10 mouse cellular contexts compared by ENCODE assay signal in the genomic region with DNA sequence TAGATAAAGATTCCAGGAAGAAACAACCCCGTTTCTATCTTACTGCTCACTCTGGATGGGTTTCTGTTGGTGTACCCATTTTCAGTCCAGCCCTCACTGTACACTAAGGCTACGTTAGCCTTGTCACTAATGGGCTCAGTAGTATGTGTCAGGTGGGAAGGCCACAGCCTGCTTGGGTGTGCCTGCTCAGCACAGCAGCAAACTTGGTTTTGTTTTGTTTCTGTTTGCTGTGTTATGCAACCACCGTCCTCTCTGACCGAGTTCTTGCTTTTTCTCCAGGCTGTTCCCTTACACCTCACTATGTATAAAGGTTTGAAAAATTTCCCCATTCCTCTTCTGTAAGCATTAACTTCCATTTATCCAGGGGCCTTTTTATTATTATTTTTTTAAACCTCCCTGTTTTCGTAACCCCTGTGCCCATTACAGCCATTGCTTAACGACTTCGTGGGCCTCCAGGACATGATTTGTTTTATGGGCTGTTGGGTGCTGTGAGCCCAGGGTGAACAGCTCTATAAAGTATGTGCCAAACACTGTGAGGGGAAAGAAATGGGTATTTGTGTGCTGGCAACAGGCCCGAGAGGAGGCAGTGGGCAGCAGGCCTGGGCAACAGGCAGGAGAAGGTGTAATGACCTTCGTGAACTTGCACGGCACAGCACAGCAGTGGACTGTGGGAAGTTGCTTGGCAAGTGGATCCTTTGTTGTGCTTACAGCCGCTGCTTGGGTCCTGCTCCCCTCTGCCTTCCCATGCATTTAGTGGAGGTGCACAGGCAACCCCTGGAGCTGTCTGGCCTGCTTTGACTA.
DNase-seq lines count a peak whose midpoint lies in the region; ATAC-seq lines count a peak whose summit lies in the region.
"Had no signal": no experiment of that assay in that cellular context is flagged by ENCODE, and none has a peak within 500 bp of the region (broad histone marks: within the 10 kb centered on the region; RNA-seq: fewer than 3 reads in every experiment).

No protein-coding gene starts in this region.

- peak overlapping the region; percentile 89 for H3K27ac ChIP-seq in brown adipose tissue, adult 24 weeks (replicated peaks; ENCODE audit: low read depth, low read length)
- H3K27ac ChIP-seq in kidney, embryonic 14.5 days (ENCODE audit: low read depth, low read length) = no peak overlapping the region
- H3K27ac ChIP-seq: midbrain, embryonic 15.5 days had no signal

- H3K27me3 ChIP-seq in kidney, embryonic 14.5 days (ENCODE audit: control insufficient read depth, insufficient read depth, low read length) = no peaks in the 10 kb centered on the region
- H3K27me3 ChIP-seq: midbrain, embryonic 15.5 days had no signal

- no peaks in the 10 kb centered on the region for H3K36me3 ChIP-seq in kidney, embryonic 14.5 days (ENCODE audit: control insufficient read depth, insufficient read depth, low read length)
- H3K36me3 ChIP-seq: midbrain, embryonic 15.5 days had no signal

- H3K4me3 ChIP-seq in brown adipose tissue, adult 24 weeks (ENCODE audit: insufficient read depth, low read depth, low read length) = no peak overlapping the region
- no peak overlapping the region for H3K4me3 ChIP-seq in kidney, embryonic 14.5 days (ENCODE audit: low read length)
- H3K4me3 ChIP-seq: midbrain, embryonic 15.5 days had no signal

- no peak overlapping the region for H3K9ac ChIP-seq in kidney, embryonic 14.5 days (ENCODE audit: low read depth, low read length)
- H3K9ac ChIP-seq: midbrain, embryonic 15.5 days had no signal

- peaks cover 8% of the 10 kb centered on the region for H3K4me1 ChIP-seq in brown adipose tissue, adult 24 weeks (ENCODE audit: control insufficient read depth, insufficient read depth, insufficient read length, low read length)
- H3K4me1 ChIP-seq in kidney, embryonic 14.5 days (ENCODE audit: control insufficient read depth, insufficient read depth, low read length) = peaks cover 8% of the 10 kb centered on the region; the same call in 1 of the 2 replicates
- H3K4me1 ChIP-seq: midbrain, embryonic 15.5 days had no signal

- 45% methylated on average over 11 of the region's 11 CpGs for WGBS in kidney, embryonic 14.5 days

- ATAC-seq in kidney, embryonic 14.5 days (ENCODE audit: low FRiP score, low TSS enrichment) = peak; percentile 20; the same call in 1 of the 2 replicates
- ATAC-seq: midbrain, embryonic 15.5 days had no signal

- H3K4me2 ChIP-seq in kidney, embryonic 14.5 days (replicated peaks; ENCODE audit: low read depth, low read length) = no peak overlapping the region
- H3K4me2 ChIP-seq: midbrain, embryonic 15.5 days had no signal

- no peaks in the 10 kb centered on the region for H3K9me3 ChIP-seq in kidney, embryonic 14.5 days (ENCODE audit: control insufficient read depth, low read length)
- H3K9me3 ChIP-seq: midbrain, embryonic 15.5 days had no signal

- DNase-seq in left cerebral cortex, postnatal 4 days = peak; percentile 50
- DNase-seq in left cerebral cortex, adult 8-10 months (ENCODE audit: low spot score in 2 of 2) = no peak
- DNase-seq in lung, postnatal 10 days = peak; percentile 5
- no peak for DNase-seq in T-cell, adult 2 months (ENCODE audit: low spot score)
- DNase-seq in layer of hippocampus, adult 11-12 months (ENCODE audit: low spot score) = no peak
- DNase-seq: cerebellum, adult 8-10 months; layer of hippocampus, adult 9-11 months had no signal

- intact Hi-C loops in left cerebral cortex, postnatal 4 days (cut with DNase I) = no loop called here

Comparison
In these comparisons a context has a peak if more than half of its experiments do, and no peak if none do; other contexts are left out.
1. DNase-seq: peak in left cerebral cortex, postnatal 4 days (single experiment) and lung, postnatal 10 days (single experiment); none in left cerebral cortex, adult 8-10 months (0 of 2), T-cell, adult 2 months (single experiment) and layer of hippocampus, adult 11-12 months (single experiment).